Mouse (Mus musculus): ENCODE results near the gene Timm23.
"Not testable (repeated sequence)": the region's sequence is repeated elsewhere in the genome, so short reads cannot be mapped to it uniquely, and the experiment has no call there.

The Timm23 gene

DNA sequence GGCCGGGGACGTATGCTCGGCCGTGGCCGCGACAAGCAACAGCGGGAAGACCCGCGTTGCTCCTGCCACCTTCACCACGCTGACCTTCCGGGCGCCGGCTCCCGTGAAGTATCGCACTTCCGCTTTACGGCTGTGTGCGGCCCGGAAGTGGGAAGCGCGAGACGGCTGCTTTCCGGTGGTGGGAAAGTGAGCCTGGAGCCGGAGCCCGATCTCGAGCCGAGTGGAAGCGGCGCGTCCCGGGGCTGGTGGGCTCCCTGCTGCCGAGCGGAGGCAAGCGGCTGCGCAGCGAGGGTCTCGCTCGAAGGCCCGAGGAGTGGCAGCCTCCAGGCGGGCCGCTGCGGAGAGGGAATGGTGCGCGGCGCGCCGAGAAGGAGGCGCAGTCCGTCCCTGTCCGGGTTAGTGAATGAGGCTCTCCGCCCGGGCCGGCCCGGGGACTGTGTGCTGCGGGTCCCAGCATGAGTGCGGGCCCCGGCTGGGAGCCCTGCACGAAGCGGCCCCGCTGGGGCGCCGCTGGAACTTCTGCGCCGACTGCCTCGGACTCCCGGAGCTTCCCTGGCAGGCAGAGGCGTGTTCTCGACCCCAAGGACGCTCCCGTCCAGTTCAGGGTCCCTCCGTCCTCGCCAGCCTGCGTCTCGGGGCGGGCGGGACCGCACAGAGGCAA, at the start of gene Timm23, which contains the start of gene Parg:
Timm23 (minus strand) TSS at position 108 of the 661 bp plus-strand sequence.
Parg (plus strand) TSS at position 159 of the 661 bp plus-strand sequence.
- DNase-seq (ENCODE audit: low spot score in 2 of 2) = peak; percentile 93

DNA sequence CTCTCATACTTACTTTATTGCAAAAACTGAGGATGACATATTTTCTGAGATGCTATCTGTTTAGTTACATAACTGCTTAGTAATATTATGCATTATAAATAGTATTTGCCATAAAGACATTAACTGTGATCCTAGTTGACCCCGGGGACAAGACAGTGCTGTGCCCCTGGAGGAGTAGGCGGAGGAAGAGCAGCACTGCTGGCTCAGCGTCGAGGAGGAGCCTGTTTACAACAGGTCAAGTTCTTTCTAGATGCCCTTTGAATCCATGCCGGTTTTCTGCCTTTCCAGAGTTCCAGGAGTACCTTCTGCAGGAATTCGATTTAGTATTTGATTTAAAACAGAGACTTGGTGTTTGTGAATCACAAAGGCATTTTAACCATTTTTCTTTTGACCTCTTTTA, 47.9 kb upstream of the Timm23 start:
- no peak for DNase-seq (ENCODE audit: low spot score in 2 of 2)

DNA sequence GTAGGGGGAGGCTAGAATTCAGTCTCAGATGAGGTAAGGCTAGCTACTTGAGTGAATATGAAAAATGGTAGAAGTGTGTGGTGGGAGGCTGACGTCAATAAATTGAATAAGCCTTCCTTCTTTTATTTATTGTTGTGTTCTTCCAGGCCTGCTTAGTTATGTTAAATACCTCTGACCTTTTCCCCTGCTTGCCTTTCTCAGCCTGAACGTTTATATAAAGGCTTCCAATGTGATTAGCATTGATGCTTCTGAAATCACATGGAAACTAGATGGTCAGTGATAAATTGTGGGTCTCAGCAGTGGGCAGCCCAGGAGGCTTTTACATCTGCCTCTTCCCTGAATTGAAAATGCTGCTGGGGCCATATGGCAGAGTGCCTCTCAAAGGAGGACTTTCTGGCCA, 44.3 kb upstream of the Timm23 start:
- DNase-seq (ENCODE audit: low spot score in 2 of 2) = no peak

- peak in 1 of 2 experiments; percentile 31 for DNase-seq (ENCODE audit: low spot score in 2 of 2)
Measured at GRCm38 (mm10) chr14:32242401-32242800, 40.7 kb upstream of the Timm23 start.

DNA sequence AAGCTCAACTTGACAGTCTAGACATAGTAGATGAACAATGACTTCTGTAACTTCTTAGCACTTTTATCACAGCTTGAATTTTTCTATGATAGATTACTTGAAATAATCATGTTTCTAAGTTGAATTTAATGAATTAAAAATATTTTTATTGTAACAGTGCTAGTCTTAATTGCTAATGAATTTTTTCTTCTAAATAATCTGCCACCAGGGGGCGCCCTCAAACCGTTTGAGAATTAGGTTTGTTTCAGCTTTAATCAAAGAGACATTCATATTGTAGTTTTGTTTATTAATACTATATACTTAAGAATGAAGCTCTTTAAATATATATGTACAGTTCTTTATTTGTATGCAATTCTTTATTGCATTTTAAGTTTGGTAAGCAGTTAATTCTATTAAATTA, 27.3 kb upstream of the Timm23 start:
- peak; percentile 45 to 73 for DNase-seq (ENCODE audit: low spot score in 2 of 2)

- no peak for DNase-seq (ENCODE audit: low spot score in 2 of 2)
Measured at GRCm38 (mm10) chr14:32226601-32227000, 24.9 kb upstream of the Timm23 start.

DNA sequence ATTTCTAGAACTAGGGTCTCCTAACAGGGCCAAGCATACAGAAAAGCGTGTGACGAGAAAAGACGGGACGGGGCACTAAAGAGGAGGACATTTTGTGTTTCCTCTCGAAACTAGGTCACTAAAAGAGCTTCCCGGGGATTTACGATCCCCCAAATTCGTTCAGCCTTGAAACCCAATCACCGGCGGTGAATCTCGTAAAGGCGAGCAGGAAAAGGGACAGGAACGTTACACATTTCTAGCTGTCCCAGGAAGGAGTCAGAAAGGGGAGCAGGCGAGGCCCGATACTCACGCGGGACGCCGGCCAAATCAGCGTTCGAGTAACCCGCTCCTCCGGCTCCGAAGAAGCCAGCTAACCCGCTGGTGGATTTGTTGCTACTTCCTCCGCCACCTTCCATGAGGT, 344 bp downstream of the Timm23 start:
- no peak for DNase-seq (ENCODE audit: low spot score in 2 of 2)

- DNase-seq (ENCODE audit: low spot score in 2 of 2) = not testable (repeated sequence)
Measured at GRCm38 (mm10) chr14:32193557-32193956, 8.1 kb downstream of the Timm23 start.

GRCm38 (mm10) chr14:32192437-32192836, 9.3 kb downstream of the Timm23 start:
- peak; percentile 40 to 54 for DNase-seq (ENCODE audit: low spot score in 2 of 2)

- DNase-seq (ENCODE audit: low spot score in 2 of 2) = no peak
Measured at GRCm38 (mm10) chr14:32191926-32192325, 9.8 kb downstream of the Timm23 start.

DNA sequence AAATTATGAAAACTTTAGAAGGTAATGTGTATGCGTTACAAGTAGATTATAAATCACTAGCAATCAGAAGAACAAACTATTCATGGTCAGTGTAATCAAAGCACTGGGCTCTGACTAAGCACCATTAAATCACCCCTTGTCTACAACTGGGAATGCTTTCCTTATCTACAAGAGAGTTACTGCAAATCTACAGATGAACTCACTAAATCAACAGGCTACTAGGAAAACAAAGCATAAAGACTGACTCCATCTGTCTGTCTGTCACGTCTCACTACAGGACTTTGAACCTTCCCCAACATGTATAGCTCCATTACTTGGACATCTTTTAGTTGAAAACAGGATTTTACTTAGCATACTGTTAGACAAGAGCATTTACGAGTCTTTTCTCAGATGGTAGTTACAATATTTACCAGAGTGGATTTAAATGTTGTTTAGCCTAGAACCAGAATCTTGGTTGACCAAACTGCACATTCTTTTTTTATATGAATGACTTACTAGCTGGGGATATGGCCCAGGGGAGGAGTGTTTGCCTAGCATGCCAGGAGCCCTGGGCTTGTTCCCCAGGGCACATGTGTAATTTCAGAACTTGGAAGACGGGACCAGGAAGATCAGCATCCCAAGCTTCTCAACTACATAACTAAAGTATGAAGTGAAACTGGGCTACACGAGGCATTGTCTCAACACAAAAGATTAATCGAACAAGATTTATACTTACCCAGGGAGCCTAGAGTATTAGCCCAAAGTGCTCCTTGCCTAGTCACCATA, 10.9 kb downstream of the Timm23 start:
- DNase-seq (ENCODE audit: low spot score in 2 of 2) = no peak

- no peak for DNase-seq (ENCODE audit: low spot score in 2 of 2)
Measured at GRCm38 (mm10) chr14:32183846-32184245, 17.9 kb downstream of the Timm23 start.

GRCm38 (mm10) chr14:32180861-32181260, 20.8 kb downstream of the Timm23 start:
- no peak for DNase-seq (ENCODE audit: low spot score in 2 of 2)

GRCm38 (mm10) chr14:32179393-32180195, 22.1 kb downstream of the Timm23 start:
- no peak for DNase-seq (ENCODE audit: low spot score in 2 of 2)

DNA sequence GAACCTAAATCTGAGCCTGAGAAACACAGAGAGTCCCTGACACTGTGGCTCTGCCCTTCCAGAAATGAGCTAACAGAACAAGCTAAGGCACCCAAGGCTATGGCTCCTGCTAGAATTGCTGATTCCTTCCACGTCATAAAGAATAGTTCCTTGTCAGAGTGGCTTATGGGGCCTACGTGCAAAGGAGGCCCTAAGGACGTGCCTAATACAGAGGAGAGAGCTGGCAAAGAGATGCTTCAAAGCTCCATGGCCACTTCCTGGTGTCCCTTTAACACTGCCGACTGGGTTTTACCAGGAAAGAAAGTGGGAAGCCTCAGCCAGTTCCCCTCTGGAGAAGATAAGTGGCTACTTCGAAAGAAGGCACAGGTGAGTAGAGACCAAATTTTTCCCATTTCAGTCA, 25.1 kb downstream of the Timm23 start:
- DNase-seq (ENCODE audit: low spot score in 2 of 2) = not testable (repeated sequence)

DNA sequence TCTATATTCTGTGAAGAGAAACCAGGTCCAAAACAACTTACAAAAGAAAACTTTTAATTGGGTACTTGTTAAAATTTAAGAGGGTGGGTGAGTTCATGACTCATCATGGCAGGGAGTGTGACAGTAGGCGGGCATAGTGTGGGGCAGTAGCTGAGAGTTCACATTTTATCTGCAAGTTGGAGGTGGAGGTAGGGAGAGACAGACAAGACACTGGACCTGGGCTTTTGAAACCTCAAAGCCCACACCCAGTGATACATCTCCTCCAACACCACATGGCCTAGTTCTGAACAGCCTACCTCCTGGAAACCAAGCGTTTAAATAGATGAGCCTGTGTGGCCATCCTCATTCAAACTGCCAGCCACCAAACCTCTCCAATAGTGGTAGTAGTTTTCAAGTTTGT, 26.4 kb downstream of the Timm23 start:
- DNase-seq (ENCODE audit: low spot score in 2 of 2) = no peak

DNA sequence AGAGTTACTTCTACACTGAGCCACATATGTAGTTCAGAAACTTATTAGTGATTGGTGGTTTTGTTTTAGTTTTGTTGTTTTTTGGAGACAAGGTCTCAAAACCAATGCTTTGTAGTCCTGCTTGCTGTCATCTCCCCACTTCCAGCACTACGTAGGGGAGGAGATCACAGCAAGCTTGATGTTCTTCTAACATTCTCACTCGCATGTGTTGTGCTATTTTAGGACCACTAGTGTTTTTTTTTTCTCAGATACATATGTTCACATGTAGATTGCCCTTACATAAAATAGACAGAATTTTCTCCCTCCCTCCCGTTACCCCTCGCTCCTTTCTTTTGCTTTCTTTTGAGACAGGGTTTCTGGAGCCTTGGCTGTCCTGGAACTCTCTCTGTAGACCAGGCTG, 31.6 kb downstream of the Timm23 start:
- DNase-seq (ENCODE audit: low spot score in 2 of 2) = no peak

GRCm38 (mm10) chr14:32168653-32169231, 33.0 kb downstream of the Timm23 start:
- DNase-seq (ENCODE audit: low spot score in 2 of 2) = no peak

DNA sequence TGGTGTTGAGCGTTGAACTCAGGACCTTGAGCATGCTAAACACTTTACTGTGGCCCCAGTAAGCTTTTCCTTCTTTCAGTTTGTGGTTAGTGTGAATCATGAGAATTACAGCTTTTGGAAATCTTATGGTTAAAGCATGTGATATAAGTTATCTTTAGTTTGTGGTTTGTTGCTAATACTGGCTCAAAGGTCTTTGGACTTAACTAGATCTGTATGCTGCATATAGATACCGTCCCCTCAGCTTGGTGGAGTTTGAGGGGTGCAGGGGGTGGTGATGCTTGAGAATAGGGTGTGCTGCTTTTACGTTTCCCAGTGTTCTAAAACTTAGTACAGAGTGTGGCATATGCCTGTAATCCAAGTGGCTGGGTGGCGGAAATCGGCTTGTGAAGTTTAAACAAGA, 34.4 kb downstream of the Timm23 start:
- DNase-seq (ENCODE audit: low spot score in 2 of 2) = no peak

DNA sequence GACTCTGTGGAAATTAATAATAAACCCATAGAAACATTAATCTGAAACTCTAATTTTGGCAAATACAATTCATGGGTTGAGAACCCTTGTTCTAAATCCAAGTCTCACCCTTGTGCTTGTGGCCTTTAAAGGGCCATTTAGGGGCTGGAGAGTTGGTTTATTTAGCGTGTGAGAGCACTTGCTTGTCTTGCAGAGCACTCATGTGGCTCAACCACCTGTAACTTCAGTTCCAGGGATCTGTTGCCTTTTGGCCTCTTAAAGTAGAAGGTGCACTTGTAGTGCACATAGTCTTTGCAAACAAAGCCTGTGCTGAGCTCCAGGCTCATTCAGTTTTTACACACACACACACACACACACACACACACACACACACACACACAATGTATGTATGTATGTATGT, 34.9 kb downstream of the Timm23 start:
- DNase-seq (ENCODE audit: low spot score in 2 of 2) = no peak

DNA sequence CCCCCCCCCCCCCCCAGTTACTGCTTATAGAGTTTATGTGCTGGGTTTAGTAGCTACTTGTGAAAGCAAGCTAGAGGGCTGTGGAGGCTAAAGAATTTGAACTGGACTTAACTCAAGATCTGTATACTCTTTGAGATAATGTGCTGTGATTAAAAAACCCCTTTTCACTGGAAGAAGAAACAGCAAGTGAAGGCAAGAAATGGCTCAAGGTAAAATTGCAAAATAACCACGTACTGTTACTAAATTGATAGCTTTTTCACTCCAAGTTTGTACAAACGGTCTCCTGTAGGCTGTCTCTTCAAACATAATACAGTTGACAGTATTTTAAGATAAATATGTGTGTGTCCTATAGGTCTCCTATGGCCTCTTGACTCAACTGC, 35.6 kb downstream of the Timm23 start:
- DNase-seq (ENCODE audit: low spot score in 2 of 2) = no peak
